Mouse (Mus musculus) bone marrow, adult 2 months (tissue): ENCODE results near the gene Galnt16.

Experiments used
- CTCF ChIP-seq: fragments of 200-500 bp; IDR thresholded peaks from 2 replicates; pipeline ENCODE4 v1.5.1; 2011; ENCODE audit warnings: low read length, control low read depth; ENCODE audit not compliant: control insufficient read depth, insufficient read depth
- POLR2A ChIP-seq: fragments of 200-500 bp; IDR thresholded peaks from 2 replicates; pipeline ENCODE4 v1.6.1; 2011; ENCODE audit warnings: low read depth, mild to moderate bottlenecking, control low read depth, low read length, borderline replicate concordance; ENCODE audit not compliant: control insufficient read depth

DNA sequence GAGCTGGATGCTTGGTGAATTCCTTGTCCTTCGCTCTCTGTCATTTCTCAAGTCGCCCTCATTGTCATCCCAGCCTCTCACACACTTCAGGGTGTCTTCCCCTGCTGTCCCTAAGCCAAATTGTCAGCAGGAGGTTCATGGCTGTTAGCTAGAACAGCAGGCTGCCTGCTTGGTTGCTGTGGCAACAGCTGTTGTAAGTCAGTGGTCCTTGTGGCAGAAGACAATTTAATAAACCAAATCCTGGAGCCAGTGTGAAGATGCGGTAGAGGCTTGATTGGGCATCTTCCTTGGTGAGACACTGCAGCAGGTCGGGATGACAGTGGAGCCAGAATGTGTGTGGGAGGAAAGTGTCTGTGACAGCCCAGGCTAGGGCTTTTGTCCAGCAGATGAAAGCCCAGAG, 27.2 kb downstream of the Galnt16 start:
- TF ChIP-seq CTCF, result no peak
- TF ChIP-seq POLR2A, result no peak
